Mouse (Mus musculus) forebrain, embryonic 16.5 days (tissue): ENCODE results near the gene Agpat3. TPM values are rescaled to one million over a fixed set of nuclear protein-coding genes. Genes with fewer than 3 reads are reported as not detected.

Experiments used
- ATAC-seq: fragments of 200-750 bp; cut with Nextera tagmentation; 2 replicates; pipeline ENCODE4 v1.8.0; 2017; ENCODE audit warnings: mild to moderate bottlenecking, moderate library complexity
- H3K27ac ChIP-seq: fragments of 300-500 bp; sonication (generic); 2 replicates; pipeline ENCODE4 v1.5.1; 2014; ENCODE audit warnings: low read length, control low read depth
- H3K27me3 ChIP-seq: fragments of 300-500 bp; sonication (generic); replicated peaks from 2 replicates; pipeline ENCODE4 v1.6.1; 2014; ENCODE audit warnings: low read length; ENCODE audit not compliant: control insufficient read depth, insufficient read depth
- H3K36me3 ChIP-seq: fragments of 300-500 bp; sonication (generic); 2 replicates; pipeline ENCODE4 v1.6.1; 2014; ENCODE audit not compliant: control insufficient read depth, insufficient read depth
- H3K4me1 ChIP-seq: fragments of 300-500 bp; sonication (generic); replicated peaks from 2 replicates; pipeline ENCODE4 v1.6.1; 2014; ENCODE audit warnings: low read length; ENCODE audit not compliant: control insufficient read depth, insufficient read depth
- H3K4me2 ChIP-seq: fragments of 300-500 bp; sonication (generic); 2 replicates; pipeline ENCODE4 v1.6.1; 2014; ENCODE audit warnings: mild to moderate bottlenecking, low read length, control low read depth
- H3K4me3 ChIP-seq: fragments of 300-500 bp; sonication (generic); replicated peaks from 2 replicates; pipeline ENCODE4 v1.5.1; 2014; ENCODE audit warnings: mild to moderate bottlenecking, low read length, control low read depth
- H3K9ac ChIP-seq: fragments of 300-500 bp; sonication (generic); replicated peaks from 2 replicates; pipeline ENCODE4 v1.6.1; 2014; ENCODE audit warnings: low read depth, low read length, control low read depth
- H3K9me3 ChIP-seq: fragments of 300-500 bp; sonication (generic); 2 replicates; pipeline ENCODE4 v1.6.1; 2016; ENCODE audit warnings: low read length; ENCODE audit not compliant: control insufficient read depth
- WGBS: fragments of 180-500 bp; shearing (Covaris S2); extraction: QIAGEN DNeasy Blood & Tissue Kit; methylation state at CpG from one replicate; pipeline ENCODE4 v1.1.7; 2014; 5-methylcytosine and 5-hydroxymethylcytosine counted together
- polyA plus RNA-seq: library from polyadenylated mRNA; unstranded; fragments of >200 nt; fragmentation: Nextera tagmentation; extraction: Ambion mirVana; gene quantifications from 2 replicates; pipeline ENCODE4 v1.2.1, GENCODE M21; 2015

Gene Agpat3
- polyA plus RNA-seq, 1 experiment from 2014 or later, result 78.2 TPM

DNA sequence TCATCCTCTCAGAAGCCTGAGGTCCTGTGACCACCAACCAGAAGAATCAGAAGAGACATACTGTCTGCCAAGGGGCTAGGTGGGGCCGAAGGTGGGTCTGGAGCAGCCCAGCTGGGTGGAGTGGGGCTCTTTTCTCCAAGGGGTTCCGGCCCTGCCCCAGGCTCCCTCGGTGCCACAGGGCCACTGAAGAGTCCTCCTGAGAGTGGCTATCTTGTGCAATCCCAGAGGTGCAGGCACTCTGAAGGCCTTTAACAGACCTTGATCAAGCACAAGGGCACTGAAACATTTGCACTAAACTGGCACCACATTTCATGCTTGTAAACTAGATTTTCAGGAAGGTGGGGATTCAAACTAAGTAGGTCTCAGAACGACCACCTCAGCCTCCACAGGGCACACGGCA, 55.9 kb downstream of the Agpat3 start:
- Histone ChIP-seq H3K27ac (no peak overlapping the region), H3K4me1 (0 out of 2 replicates have a peak, but pooled peaks cover 2% of the 10 kb centered on the region), H3K9ac (no peak overlapping the region), H3K36me3 (no peaks in the 10 kb centered on the region), H3K4me3 (no peak overlapping the region), H3K4me2 (no peak overlapping the region), H3K27me3 (no peaks in the 10 kb centered on the region), H3K9me3 (no peaks in the 10 kb centered on the region)
- 93% methylated on average over 5 of the region's 5 CpGs for WGBS
- ATAC-seq, result no peak

DNA sequence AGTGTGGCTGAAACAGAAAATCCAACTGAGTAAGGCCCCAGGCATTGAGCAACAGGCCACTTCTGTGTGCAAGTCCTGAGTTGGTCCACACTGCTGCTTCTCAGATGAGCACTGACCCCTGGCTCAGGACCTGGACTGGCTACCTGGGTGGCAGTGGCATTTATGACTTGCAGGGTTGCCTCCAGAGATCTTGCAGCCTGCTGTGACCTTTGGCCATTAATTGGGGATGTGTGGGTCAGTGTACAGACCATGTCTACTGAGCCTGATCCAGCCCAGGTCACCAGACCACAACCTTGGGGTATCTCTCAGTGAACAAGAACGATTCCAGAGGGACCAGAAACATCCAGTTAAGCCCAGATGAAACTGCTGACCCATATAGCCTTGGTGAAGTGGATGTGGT, 58.7 kb downstream of the Agpat3 start:
- WGBS, result 93% methylated on average over 1 of the region's 1 CpGs
- no peaks in the 10 kb centered on the region for H3K9me3 ChIP-seq
- H3K4me1 ChIP-seq, result 0 out of 2 replicates have a peak, but pooled peaks cover 2% of the 10 kb centered on the region
- H3K4me3 ChIP-seq, result no peak overlapping the region
- no peak overlapping the region for H3K27ac ChIP-seq
- no peak for ATAC-seq
- H3K9ac ChIP-seq, result no peak overlapping the region
- H3K27me3 ChIP-seq, result no peaks in the 10 kb centered on the region
- H3K4me2 ChIP-seq, result no peak overlapping the region
- H3K36me3 ChIP-seq, result no peaks in the 10 kb centered on the region

DNA sequence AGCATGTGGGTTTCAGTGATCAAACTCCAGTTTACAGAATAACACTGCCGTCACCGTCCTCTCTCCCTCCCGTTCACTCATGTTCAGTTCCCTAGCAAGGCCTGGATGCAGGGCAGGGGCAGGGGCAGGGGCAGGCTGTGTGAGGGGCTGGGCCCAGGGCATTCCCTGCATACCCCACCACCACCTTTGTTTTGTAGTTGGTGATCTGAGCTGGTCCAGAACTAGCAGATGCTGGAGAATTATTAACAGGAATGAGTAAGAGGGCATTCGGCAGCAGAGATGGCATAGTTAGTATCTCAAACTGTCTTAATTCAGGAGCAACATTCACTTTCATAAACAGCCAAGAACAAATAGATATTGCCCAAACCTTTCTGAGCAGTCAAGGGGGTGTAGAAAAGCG, 59.9 kb downstream of the Agpat3 start:
- WGBS, result 87% methylated on average over 5 of the region's 5 CpGs
- Histone ChIP-seq H3K4me3 (no peak overlapping the region), H3K27me3 (no peaks in the 10 kb centered on the region), H3K4me1 (no peaks in the 10 kb centered on the region), H3K9ac (no peak overlapping the region), H3K27ac (no peak overlapping the region), H3K9me3 (no peaks in the 10 kb centered on the region), H3K4me2 (no peak overlapping the region), H3K36me3 (peaks cover 4% of the 10 kb centered on the region; the same call in 1 of the 2 replicates)
- no peak for ATAC-seq

DNA sequence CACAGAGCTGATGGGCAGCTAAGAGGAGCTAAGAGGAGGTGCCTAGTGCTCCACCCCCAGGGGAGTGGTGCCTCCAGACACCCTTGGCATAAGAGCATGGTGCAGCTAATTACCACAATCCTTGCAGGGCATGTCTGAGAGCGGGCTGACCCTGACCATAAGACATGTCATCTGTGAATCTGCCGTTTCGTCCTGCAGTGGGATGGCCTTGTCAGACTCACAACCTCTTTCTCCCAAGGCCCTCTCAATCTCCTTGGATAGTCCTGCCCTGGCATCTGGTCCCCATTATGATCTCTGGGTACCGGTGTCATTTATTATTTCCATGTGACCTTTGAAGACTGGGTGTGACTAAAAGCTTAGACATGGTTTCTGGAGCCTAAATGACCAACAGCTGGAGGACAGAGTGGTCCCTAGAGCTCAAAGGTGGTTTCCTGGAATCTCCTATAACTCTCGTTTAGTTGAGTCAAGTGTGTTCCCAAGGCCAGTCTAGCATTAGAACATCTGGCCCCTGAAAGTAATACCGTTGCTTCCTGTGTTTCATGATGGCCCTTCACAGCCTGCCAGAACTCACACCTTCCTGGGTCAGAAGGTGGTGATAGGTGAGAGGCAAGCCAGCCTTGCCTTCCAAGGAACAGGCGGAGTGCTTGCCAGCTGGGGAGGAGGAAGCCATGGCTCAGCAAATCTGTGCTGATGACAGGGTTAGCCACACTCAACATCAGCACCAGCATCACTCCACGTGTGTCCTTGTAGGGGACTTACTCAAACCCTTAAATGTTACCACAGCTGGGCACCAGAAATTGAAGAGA, 61.4 kb downstream of the Agpat3 start:
- Histone ChIP-seq H3K36me3 (peaks cover 12% of the 10 kb centered on the region; the same call in 1 of the 2 replicates), H3K27ac (no peak overlapping the region), H3K4me1 (no peaks in the 10 kb centered on the region), H3K9ac (no peak overlapping the region), H3K9me3 (no peaks in the 10 kb centered on the region), H3K4me2 (no peak overlapping the region), H3K4me3 (no peak overlapping the region), H3K27me3 (no peaks in the 10 kb centered on the region)
- WGBS, result 93% methylated on average over 8 of the region's 8 CpGs
- ATAC-seq, result no peak

DNA sequence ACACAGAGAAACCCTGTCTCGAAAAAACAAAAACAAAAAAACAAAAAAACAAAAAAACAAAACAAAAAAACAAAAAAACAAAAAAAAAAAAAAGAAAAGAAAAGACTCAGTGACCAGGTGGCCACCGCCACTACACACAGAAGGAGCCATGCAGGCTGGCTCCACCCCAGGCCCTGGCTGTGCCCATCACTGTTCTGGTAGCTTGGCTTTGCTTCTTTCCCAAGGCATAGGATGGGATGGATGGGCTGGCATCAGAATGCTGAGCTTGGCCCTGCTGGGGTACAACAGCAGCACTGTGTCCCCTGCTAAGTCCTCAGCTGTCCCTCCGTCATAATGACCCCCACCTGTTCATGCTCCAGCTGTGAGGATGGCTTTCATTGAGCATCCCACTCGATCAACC, 63.4 kb downstream of the Agpat3 start:
- no peak for ATAC-seq
- WGBS, result 85% methylated on average over 4 of the region's 4 CpGs
- Histone ChIP-seq H3K36me3 (peaks cover 12% of the 10 kb centered on the region; the same call in 1 of the 2 replicates), H3K27ac (no peak overlapping the region), H3K4me1 (no peaks in the 10 kb centered on the region), H3K9ac (no peak overlapping the region), H3K27me3 (no peaks in the 10 kb centered on the region), H3K9me3 (no peaks in the 10 kb centered on the region), H3K4me2 (no peak overlapping the region), H3K4me3 (no peak overlapping the region)

DNA sequence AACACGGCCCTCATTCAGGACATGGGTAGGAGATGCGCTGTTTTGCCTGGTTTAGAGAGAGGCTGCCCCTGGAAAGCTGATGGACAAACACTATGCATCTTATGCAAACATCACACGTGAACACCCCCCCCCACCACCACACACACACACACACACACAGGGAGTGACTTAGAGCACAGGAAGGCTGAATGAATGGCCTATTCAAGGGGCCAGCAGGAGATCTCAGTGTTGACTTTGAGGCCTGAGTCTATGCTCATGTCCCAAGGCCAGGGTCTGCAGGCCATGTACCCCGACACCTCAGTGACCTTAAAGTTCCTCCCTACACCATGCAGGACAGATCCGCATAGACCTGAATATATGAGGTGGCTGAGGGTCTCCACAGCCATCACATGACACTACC, 64.2 kb downstream of the Agpat3 start:
- H3K4me2 ChIP-seq, result no peak overlapping the region

DNA sequence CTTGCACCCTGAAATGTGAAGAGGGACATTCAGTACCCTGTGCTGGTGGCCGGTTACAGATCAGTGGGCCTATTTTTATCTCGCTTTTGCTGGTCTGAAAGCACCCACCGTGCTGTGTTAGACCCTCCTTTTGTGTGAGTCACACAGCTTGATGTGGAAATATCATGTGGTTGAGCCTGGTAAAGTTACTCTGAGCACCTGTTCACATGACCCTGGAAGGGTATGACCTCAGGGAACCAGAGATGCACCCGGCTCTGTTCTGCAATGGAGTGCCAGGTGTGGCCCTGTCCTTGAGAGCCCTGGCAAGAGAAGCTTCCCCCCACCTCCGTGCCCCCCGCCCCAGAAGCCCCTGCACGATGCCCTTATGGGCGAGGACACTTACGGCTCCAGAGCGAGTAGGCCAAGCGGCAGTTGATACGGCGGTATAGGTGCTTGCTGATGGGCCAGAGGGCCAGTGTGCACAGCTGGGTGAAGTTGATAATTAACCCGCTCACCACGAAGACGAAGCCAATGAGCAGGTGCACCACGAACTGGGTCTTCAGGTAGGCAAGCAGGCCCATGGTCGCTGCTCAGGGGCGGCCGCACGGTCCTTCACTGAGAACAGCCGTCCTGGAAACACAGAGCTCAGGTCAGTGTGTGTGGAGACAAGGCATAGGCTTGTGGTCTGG, 64.7 kb downstream of the Agpat3 start:
- no peaks in the 10 kb centered on the region for H3K9me3 ChIP-seq
- H3K36me3 ChIP-seq, result peaks cover 12% of the 10 kb centered on the region; the same call in 1 of the 2 replicates
- ATAC-seq, result no peak
- no peak overlapping the region for H3K4me2 ChIP-seq
- H3K27me3 ChIP-seq, result no peaks in the 10 kb centered on the region
- no peak overlapping the region for H3K9ac ChIP-seq
- 96% methylated on average over 22 of the region's 22 CpGs for WGBS
- H3K4me1 ChIP-seq, result no peaks in the 10 kb centered on the region
- H3K4me3 ChIP-seq, result no peak overlapping the region
- H3K27ac ChIP-seq, result no peak overlapping the region

More for the DNA sequence above, 64.2 kb downstream of the Agpat3 start:
- Histone ChIP-seq H3K9me3 (no peaks in the 10 kb centered on the region), H3K4me1 (no peaks in the 10 kb centered on the region), H3K27me3 (no peaks in the 10 kb centered on the region), H3K27ac (no peak overlapping the region), H3K4me3 (no peak overlapping the region), H3K9ac (no peak overlapping the region), H3K36me3 (peaks cover 12% of the 10 kb centered on the region; the same call in 1 of the 2 replicates)
- 85% methylated on average over 5 of the region's 5 CpGs for WGBS
- no peak for ATAC-seq

DNA sequence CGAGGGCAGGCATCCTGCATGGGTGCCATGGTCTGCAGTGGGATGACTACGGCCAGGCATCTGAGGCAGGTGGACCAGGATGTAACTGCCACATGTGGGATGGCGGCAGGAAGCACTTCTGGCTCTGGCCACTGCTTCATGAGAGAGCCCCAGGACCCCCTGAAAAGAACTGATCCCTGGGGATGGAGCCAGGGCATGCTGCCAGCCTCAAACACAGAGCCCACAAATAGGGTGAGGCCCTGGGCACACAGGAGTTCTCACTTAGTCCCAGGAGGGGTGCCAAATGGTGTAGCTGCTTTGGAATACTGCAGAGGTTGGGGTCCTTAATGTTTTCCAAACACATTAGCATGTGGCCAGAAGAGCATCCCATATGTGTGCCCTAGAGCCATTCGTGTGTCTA, 66.3 kb downstream of the Agpat3 start:
- Histone ChIP-seq H3K36me3 (peaks cover 12% of the 10 kb centered on the region; the same call in 1 of the 2 replicates), H3K4me3 (no peak overlapping the region), H3K4me2 (no peak overlapping the region), H3K27me3 (no peaks in the 10 kb centered on the region), H3K9ac (no peak overlapping the region), H3K9me3 (no peaks in the 10 kb centered on the region), H3K4me1 (no peaks in the 10 kb centered on the region), H3K27ac (no peak overlapping the region)
- WGBS, result 84% methylated on average over 4 of the region's 4 CpGs
- ATAC-seq, result no peak

DNA sequence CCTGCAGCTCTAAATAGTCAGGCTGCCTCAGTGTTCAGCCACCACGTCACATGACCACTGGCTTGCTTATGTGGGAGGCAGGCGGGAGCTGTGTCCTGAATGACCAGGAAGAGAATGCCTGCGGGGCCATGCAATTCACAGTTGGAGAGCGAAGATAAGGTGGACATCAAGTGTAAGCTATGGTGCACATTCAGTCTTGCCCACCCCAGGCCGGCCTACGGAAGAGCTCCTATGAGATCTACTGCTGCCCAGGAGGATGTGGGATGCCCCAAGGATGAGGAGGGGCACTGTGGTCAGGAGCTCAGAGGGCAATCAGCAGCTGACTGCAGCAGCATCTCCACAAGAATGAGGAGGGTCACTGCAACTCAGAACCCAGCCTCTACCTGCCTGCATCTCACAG, 66.9 kb downstream of the Agpat3 start:
- Histone ChIP-seq H3K36me3 (peaks cover 12% of the 10 kb centered on the region; the same call in 1 of the 2 replicates), H3K4me3 (no peak overlapping the region), H3K9me3 (no peaks in the 10 kb centered on the region), H3K27ac (no peak overlapping the region), H3K27me3 (no peaks in the 10 kb centered on the region), H3K4me1 (no peaks in the 10 kb centered on the region), H3K4me2 (no peak overlapping the region), H3K9ac (no peak overlapping the region)
- no peak for ATAC-seq
- 89% methylated on average over 6 of the region's 6 CpGs for WGBS
